Mouse (Mus musculus) CD4-positive naive resting alpha-beta T cell, adult 76 days (primary cell): ENCODE results near the gene Catsperg2. TPM values are rescaled to one million over a fixed set of nuclear protein-coding genes. Genes with fewer than 3 reads are reported as not detected.

Source experiments
- total RNA-seq: library from RNA; stranded (reverse); gene quantifications from one replicate; pipeline ENCODE4 v1.2.4, GENCODE M21; 2023

Catsperg2 gene
- not detected for total RNA-seq

DNA sequence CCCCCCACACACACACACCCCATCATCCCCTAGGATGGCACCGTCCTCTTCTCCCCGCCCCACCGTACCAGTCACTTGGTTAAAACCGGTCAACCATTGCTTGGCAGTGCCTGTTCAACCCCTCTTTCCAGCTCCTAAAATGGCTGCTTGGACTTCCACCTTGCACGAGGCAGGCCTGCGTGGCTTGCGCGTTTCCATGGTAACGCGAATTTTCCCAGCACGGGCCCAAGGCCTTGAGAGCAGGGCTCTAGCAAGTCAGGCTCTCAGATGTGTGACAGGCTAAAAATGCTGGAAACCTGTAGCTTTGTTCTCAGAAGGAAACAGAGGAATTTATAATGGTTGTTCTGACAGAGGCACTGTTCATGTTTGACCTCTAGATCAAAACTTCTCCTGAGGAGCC is at the start of gene Catsperg2:
Catsperg2 (minus strand) TSS at position 173 of the 400 bp plus-strand sequence.

DNA sequence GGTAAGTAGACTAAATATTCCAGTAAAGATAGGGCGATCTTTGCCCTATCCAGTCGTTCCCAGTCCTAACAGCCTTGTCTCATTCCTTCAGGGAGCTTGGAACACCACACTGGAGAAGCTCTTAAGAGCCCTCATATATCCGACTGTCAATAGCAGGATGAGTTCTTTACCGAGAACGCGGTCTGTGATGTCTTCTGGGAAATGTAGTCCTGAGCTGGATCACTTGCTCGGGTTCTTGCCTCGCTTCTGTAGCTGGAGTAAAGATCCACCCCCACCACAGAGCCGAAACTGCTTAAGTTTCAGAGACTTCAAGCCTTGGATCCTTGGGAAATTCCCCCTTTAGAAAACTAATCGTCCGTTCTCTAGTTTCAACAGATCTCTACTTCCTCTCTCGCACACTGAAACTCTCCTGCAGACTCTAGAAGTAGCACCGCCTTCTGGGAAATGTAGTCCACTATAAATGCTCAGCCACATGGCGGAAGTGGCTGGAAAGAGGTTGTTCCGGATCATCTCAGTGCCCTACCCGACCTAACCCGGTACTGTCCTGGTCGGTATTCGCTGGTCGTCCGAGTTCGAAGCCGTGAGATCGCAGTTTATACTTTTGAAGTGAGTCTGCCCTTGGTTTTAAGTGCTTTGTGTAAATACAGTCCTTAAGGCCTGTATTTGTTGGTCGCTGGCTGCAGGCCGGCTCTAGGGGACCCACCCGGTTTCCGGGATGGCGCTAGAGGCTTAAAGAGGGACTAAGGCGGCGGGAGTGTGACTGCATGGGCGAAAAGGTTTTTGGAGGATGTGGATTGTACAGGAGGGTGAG is 41.5 kb upstream of the Catsperg2 start, which contains the start of gene Zfp84:
Zfp84 (plus strand) TSS at position 463 of the 811 bp plus-strand sequence.

Other genes with a start within 250 kb of the Catsperg2 start
- 55.0 TPM for gene Sipa1l3, start 208.4 kb downstream of the Catsperg2 start, total RNA-seq
- 15.4 TPM for gene Zfp84, start 41.5 kb upstream of the Catsperg2 start, total RNA-seq
- gene Zfp30, start 57.0 kb upstream of the Catsperg2 start, total RNA-seq = 0.29 TPM
- 7.6 TPM for gene Zfp790, start 89.1 kb upstream of the Catsperg2 start, total RNA-seq
- 8.1 TPM for gene Zfp940, start 126.6 kb upstream of the Catsperg2 start, total RNA-seq
- gene Zfp420, start 132.9 kb upstream of the Catsperg2 start, total RNA-seq = 22.0 TPM
- 6.3 TPM for gene Zfp27, start 179.5 kb upstream of the Catsperg2 start, total RNA-seq
- gene Zfp383, start 181.2 kb upstream of the Catsperg2 start, total RNA-seq = 1.6 TPM
- 8.1 TPM for gene Zfp74, start 227.1 kb upstream of the Catsperg2 start, total RNA-seq